Mouse (Mus musculus): ENCODE data around the gene Rad54l. TPM values are rescaled to one million over a fixed set of nuclear protein-coding genes. Genes with fewer than 3 reads are reported as not detected.

Gene Rad54l
- under 1 TPM; 0.22 TPM for total RNA-seq (2021)

DNA sequence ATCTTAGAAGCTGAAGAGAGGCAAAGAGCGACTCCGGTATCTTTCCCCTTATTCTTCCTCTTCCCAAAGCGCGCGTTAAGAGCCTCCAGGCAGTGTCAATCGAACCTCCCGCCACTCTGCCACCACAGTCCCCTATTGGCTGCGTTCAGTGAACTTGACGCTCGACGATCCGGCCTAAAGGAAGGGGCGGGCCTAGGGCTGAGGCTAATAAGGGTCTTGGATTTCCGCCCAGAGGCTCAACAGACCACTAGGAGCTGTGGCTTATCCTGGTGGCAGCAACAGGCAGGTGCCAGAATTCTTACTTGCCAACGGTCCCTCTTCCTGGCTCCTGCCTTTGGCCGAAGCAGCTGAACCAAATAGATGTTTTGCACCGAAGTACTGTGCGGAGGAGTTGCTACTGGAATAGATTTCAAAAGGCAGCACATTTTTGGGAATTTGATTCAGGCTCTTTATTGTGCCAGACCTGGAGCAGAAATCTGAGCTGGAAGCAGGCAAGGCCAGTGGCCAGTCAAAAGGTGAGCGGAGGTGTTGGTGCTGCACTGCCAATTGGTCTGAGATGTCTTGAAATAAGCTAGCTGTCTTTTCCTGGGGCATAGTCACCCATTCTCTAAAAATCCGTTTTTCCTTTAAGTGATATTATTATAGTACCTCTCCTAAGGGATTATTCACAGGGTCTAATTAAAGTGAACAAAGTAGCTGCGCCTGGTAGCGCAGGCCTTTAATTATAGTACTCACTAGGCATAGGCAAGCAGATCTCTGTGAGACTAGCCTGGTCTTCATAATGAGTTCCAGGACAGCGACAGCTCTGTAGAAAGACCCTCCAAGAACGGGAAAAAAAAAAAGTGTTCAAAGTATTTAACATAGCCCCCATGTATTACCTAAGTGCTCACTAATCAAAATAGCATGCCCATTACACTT lies at the start of gene Rad54l, which contains the start of gene Pomgnt1:
TSS of gene Rad54l (minus strand) at position 89 of the 918 bp plus-strand sequence.
TSS of gene Pomgnt1 (plus strand) at position 239 of the 918 bp plus-strand sequence.
- intact Hi-C loops (cut with DNase I) = no loop called here
- peak; percentile 74 to 76 for DNase-seq

DNA sequence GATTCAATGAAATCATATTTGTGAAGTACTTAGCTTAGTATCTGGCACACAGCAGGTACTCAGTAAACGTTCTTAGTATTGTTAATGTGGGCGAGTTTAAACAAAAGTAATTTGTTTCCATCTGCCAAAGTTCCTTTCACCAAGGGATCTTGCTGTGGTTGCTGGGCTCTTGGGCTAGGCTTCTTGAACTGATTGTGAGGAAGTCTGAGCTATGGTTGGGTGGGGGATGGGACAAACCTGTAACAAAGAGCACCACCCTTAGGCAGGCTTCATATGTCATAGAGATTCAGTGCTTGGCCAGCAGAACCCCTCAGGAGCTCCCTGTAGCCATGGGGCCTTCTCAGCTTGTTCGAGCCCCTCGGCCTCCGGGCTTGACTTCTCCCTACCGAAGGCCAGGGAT lies 49.6 kb upstream of the Rad54l start, which contains the start of the genes 1700042G07Rik and Gm49337:
TSS of gene 1700042G07Rik (plus strand) at position 301 of the 400 bp plus-strand sequence.
TSS of gene Gm49337 (plus strand) at position 313 of the 400 bp plus-strand sequence.
- DNase-seq = no peak
- intact Hi-C loops (cut with DNase I) = loop anchor here (5.0 kb wide), 1 partner anchor 94 kb away; no protein-coding TSS in a partner anchor

DNA sequence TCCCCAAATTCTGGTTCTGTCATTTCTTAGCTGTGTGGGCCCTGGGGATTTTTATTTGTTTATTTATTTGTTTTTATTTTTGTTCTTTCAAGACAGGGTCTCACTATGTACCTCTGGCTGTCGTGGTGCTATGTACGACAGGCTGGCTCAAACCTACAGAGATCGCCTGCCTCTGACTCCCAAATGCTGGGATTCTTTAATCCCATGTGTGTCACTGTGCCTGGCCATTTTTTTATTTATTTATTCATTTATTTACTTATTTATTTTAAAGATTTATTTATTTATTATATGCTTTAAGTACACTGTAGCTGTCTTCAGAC lies 45.8 kb upstream of the Rad54l start:
- no peak for DNase-seq
- intact Hi-C loops (cut with DNase I) = loop anchor here (1.0 to 10.0 kb wide), 4 partner anchors 113 to 293 kb away; partner anchors contain the start of gene Mast2

DNA sequence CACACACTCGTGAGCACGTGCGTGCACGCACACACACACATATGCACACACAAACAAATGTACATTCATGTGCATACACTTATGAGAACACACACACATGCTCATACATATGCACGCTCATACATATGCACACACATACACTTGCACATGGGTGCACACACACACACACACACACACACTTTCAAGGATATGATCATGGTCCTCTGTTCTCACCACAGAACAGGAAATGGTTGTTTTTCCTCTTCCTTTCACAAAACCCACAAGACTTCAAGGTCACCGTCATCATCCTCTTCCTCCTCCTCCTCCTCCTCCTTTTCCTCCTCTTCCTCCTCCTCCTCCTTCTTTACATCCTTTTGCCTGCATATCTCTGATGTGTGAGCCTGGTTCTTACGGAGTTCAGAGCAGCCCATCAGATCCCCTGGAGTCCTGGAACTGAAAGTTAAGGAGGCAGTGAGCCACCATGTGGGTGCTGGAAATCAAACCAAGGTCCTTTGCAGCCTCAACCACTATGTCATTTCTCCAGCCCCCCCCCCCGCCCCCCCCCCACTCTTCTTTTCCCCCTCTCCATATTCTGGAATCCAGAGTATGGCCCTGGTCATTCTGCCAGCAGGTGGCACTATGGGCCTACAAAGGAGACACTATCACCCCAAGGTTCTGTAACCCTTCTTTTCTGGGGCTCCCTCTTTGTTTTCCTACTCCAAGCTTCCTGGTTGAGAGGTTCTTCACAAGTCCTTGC lies 45.3 kb upstream of the Rad54l start:
- DNase-seq = peak; percentile 73 to 85
- intact Hi-C loops (cut with DNase I) = loop anchor here (1.0 to 10.0 kb wide), 4 partner anchors 114 to 294 kb away; partner anchors contain the start of gene Mast2

DNA sequence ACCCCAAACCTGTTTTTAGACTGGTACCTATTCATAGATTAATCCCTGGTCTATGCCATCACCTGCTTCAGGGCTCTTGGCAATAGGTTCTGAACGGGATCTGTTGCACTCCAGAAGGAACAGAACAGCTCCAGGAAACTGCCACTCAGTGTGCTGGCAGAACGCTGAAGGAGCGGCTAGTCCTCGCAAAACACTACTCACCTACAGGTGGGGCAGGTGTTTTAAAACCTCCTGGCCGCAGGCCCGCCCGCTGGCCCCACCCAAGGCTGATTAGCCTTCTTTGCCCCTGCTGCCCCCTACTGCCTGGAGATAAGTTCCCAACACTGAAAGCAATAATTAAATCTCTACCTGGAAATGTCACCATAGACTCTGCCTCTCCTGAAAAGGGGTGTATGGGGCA lies 43.9 kb upstream of the Rad54l start, which contains the start of gene Tspan1:
TSS of gene Tspan1 (minus strand) at position 198 of the 400 bp plus-strand sequence.
- intact Hi-C loops (cut with DNase I) = loop anchor here (5.0 to 10.0 kb wide), 3 partner anchors 170 to 295 kb away; partner anchors contain the start of gene Mast2
- DNase-seq = no peak

DNA sequence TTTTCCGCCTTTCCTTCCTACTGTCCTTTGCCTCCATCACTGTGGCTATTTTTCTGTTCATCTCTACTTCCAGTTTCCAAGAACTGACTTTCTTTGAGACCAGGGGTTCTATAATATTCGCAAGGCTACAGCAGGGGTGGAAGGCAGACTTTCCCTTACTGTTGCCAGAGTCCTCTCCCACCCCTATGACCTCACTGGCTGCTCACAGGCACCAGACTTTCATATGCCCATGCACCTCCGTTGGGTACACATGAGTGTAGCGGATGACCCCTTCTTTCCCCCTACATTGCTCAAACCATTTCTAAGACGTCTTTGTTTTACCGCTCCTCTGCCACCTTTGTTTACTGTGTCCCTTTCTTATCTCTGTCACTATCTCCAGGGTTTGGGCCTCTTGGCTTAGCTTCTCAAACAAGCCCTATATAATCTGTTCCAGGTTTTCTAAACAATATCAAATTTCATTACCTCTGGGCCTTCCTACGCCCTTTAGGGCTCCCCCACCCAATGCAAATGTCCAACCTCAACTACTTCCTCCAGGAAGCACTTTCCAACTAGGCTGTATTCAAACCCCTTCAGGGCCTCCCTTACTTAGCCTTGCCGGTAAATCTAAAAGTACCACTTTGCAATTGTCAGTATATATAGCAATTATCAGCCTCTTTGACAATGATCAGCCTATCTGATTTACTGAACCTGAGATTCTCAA lies 42.4 kb upstream of the Rad54l start:
- intact Hi-C loops (cut with DNase I) = loop anchor here (5.0 to 10.0 kb wide), 3 partner anchors 171 to 296 kb away; partner anchors contain the start of gene Mast2
- DNase-seq = no peak

DNA sequence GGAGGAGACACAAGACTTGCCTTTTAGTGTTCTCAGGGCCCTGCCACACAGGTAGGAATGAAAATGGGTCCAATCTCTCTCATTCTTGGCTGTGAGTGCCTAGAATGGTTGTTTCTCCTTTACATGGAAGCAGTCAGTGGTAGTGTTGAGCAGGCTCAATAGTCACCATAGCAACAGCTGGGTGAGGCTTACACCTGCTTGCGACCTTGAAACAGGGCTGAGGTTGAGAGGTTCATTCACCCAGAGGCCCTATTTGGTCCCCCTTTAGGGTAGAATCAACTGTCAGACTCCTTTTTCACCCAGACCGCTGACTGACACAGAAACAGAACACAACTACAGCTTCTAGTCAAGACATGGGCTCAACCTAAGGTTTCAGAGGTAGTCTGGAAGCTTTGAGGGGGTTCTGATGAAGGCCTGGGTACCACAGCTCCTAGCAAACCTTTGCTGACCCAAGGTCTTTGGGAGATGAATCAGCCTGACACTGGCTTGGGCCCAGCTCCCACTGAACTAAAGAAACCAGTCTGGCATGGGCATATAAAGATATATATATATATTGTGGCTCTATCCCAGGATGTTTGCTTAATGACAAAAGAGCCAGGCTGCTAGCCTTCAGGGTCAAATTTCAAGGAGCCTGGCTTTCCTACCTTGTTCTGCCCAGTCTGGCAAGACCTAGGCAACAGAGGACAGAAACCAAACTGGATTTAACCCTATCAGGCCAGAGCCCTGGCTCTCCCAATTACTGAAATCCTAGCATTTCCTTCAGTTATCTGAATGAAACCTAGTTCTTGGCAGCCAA lies 41.5 kb upstream of the Rad54l start:
- no peak for DNase-seq
- intact Hi-C loops (cut with DNase I) = loop anchor here (5.0 to 10.0 kb wide), 4 partner anchors 172 to 392 kb away; partner anchors contain the start of genes Gpbp1l1, Mast2 and Tmem69

DNA sequence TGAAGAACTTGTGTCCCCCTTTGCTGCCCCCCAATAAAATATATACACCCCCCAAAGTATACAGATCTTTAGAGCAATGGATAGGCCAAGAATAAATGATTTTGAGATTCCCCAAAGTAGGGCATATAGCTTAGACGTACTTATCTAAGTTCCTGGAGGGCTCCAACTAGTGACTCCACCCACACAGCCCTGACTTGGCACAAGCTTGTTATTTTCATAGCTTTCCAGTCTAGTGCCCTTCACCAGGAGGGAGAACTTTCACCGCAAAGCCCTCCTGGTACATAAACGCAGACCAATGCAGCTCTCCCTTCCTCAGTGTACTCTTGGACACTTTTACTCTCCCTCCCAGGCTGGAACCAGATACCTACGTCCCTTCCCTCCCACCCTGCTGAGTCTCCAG lies 38.7 kb upstream of the Rad54l start:
- intact Hi-C loops (cut with DNase I) = loop anchor here (5.0 to 10.0 kb wide), 2 partner anchors 283 to 395 kb away; partner anchors contain the start of genes Gpbp1l1 and Tmem69
- DNase-seq = no peak

DNA sequence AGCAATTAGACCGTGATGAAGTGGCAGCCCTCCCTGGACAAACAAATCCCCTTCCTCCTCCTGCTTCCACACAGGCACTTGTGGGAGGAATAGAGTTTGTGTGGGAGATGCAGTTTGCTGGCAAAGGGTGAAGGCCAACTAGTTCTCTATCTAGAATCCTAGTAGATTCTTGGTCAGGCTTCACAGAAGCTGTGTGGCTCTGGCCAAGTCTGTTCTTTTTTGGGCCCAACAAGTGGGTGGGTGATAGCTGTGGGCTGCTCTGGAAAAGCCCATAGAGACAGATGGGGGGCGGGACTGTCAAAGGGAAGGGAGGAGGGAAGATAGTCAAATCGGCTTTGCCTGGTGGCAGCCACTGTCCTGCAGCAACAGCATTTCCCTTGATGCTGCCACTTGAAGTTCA lies 37.3 kb upstream of the Rad54l start:
- no peak for DNase-seq
- intact Hi-C loops (cut with DNase I) = loop anchor here (5.0 to 10.0 kb wide), 2 partner anchors 284 to 397 kb away; partner anchors contain the start of genes Gpbp1l1 and Tmem69

DNA sequence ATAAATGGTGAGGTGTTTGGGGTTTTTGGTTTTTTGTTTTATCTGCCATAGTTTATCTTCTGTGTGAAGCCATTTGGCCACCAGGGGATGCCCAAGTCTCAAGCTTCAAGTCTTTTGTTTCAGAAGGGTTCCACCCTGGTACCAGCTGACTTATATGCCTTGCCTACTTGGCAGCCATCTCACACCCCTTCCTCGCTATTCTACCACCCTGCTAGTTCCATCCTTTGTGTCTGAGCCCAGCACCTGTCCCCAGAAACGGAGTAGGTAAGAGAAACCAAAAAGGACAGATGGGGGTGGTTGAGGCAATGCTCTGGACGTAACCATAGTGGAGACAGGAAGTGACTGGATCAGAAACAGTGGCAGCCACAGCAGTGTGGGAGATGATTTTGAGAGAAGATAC lies 36.4 kb upstream of the Rad54l start:
- no peak for DNase-seq
- intact Hi-C loops (cut with DNase I) = loop anchor here (5.0 to 10.0 kb wide), 2 partner anchors 285 to 397 kb away; partner anchors contain the start of genes Gpbp1l1 and Tmem69

DNA sequence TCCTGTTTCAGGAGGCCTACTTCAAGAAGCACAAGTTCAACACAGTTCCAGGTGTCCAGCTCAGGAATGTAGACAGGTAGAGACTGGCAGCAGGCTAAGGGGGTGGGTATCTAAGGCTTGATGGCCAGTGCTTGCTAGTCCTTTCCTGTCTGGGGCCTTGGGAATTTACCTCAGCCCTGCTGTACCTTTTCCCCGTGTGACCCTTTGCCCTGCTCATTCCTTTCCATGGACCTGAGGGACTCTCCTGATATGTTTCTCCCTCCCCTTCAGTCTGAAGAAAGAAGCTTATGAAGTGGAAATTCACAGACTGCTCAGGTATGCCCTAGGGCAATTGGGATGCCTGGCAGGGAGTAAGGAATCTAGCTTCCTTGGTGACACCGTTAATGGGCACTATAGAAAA lies 34.4 kb upstream of the Rad54l start:
- intact Hi-C loops (cut with DNase I) = no loop called here
- DNase-seq = no peak

DNA sequence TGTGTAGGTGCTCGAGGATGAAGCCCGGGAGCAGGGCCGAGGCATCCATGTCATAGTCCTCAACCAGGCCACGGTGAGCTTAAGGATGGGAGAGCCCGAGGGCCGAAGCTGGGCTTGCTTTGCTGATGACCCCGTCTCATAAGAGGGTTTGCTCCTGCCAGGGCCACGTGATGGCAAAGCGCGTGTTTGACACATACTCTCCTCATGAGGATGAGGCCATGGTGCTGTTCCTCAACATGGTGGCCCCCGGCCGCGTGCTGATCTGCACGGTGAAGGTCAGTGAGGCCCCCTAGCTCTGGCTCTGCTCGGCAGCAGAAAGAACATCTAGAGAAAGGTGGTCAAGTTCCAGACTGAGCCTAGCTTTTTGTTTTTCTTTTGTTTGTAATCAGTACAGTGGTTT lies 29.2 kb upstream of the Rad54l start:
- no peak for DNase-seq
- intact Hi-C loops (cut with DNase I) = no loop called here

DNA sequence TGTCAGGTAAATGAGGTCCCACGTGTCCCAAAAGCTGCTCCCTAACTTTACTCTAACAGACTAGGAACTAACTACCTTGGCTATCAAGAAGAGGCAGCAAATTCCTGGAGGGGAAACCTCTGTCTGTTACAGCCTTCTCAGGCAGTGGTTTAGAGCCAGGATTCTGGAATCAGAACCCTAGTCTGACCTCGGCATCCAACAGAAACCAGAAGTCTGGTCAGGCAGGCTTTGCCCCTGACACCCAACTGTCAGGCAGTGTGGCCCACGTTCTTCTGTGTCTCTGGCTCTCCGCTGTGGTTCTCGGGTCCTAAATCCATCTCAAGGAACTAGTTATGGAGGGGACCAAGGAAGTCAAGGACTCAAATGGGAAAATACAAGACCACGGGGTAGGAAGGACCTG lies 27.7 kb upstream of the Rad54l start, which contains the start of gene Lurap1:
TSS of gene Lurap1 (minus strand) at position 101 of the 400 bp plus-strand sequence.
- intact Hi-C loops (cut with DNase I) = no loop called here
- DNase-seq = no peak

DNA sequence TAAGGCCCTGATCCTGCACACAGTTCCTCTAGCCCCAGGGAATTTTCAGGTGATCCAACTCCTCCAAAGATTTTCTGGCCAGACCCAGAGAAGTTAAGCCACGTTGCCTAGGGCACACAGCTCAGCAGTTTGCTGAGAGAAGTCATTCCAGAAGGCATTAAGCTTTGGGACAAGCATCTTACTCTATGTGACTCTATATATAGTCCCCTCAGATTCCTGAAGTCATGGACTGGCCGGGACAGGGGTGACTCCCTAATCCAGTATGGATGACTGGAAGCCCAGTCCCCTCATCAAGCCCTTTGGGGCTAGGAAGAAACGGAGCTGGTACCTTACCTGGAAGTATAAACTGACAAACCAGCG lies 27.4 kb upstream of the Rad54l start:
- DNase-seq = no peak
- intact Hi-C loops (cut with DNase I) = no loop called here

DNA sequence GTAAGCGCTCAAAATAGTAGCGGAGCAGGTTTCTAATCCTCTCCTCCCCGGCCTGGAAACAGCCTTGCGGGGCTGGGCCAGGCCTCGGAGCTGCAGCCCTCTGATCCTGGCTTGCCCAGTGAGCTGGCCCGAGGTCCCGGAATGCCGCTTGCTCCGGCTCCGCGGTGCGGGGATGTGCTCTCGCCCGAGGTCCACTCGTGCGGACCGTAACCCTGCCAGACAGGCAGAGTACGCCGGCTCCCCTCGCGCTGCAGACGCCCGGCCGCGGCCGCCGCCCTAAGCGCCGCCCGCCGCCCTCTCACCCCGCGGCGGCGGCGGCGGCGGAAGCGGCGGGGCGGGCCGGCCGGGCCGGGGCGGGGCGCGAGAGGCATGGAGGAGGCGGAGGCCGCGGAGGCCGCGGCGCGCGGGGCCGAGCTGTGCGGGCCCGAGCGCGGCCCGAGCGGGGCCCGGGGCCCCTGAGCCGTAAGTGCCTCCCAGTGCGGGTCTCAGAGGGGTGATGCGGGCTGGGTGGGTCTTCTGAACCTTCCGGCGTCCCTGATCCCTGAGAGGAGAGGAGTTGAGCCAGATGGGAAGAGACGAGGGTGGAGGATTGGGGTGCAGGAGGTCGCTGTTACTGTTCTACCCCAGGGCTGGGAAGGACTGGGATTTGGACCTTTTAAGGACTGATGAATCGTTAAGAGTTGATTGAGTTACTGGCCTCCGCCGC lies 26.8 kb upstream of the Rad54l start:
- intact Hi-C loops (cut with DNase I) = no loop called here

DNA sequence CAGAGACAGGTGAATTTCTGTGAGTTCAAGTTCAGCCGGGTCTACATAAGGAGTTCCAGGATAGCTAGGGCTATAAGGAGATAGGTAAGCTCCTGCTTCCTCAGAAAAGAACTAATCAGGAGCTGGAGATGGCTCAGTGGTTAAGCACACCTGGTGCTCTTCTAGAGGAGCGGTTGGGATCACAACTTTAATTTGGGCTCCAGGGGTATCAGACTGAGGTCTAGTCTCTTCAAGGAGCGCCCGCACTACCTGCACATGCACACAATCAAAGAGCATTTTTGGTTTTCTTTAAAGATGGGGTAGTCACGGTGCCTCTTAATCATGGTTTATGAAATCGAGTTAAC lies 26.3 kb upstream of the Rad54l start:
- intact Hi-C loops (cut with DNase I) = loop anchor here (2.0 kb wide), 1 partner anchor 75 kb away; the partner anchor contains the start of genes Lrrc41 and Uqcrh
- DNase-seq = no peak

More for the DNA sequence above, 26.8 kb upstream of the Rad54l start:
- peak; percentile 75 to 80 for DNase-seq

DNA sequence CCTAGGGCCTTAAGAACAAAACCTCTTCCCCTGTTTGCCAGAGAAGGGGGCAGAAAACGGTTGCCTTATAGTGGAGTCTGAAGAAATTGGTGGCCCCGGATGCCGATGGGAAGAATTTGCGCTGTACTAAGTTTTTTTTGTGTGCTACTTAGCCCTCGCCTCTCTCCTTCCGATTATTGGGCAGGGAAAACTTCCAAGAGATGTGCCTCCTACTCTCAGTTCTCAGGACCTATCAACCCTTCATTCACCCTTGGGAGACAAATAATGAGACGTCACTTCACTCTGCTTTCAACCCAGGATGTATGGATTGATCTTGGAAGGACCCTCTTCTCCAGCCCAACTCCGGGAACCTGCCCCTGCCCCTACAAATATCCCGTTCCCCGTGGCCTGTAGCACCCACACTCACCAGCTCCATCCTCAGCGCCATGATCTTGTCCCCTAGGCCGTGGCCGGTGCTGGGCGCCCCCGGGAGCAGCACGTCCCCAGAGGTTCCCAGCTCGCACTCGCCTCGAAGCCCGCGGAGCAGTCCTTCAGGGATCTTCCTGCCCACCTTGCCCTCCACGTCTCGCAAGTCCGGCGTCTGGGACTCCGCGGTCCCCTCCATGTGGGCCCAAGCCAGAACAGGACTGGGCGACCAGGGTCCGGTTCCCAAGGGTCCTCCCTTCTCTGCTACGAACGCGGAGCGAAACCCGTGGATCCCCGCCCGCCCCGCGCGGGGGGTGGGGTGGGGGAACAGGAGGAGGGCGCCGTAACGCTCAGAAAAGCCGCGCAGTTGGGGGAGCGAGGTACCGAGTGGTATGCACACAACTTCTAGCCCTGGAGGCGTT lies 20.6 kb upstream of the Rad54l start:
- DNase-seq = peak; percentile 75 to 79
- intact Hi-C loops (cut with DNase I) = no loop called here

All from heart, postnatal 36 days (tissue).